Mouse (Mus musculus) intestine, postnatal 0 days (tissue): ENCODE data around the gene Ceacam18. TPM values are rescaled to one million over a fixed set of nuclear protein-coding genes. Genes with fewer than 3 reads are reported as not detected.

Source experiments
- ATAC-seq: fragments of 200-750 bp; cut with Nextera tagmentation; 2 replicates; pipeline ENCODE4 v1.8.0; 2017; ENCODE audit warnings: mild to moderate bottlenecking, moderate TSS enrichment, moderate library complexity
- H3K27ac ChIP-seq: fragments of 300-500 bp; sonication (generic); 2 replicates; pipeline ENCODE4 v1.5.1; 2014; ENCODE audit warnings: mild to moderate bottlenecking, low read depth, low read length, moderate library complexity
- H3K27me3 ChIP-seq: fragments of 300-500 bp; sonication (generic); replicated peaks from 2 replicates; pipeline ENCODE4 v1.6.1; 2014; ENCODE audit warnings: low read length, mixed read lengths; ENCODE audit not compliant: control insufficient read depth, insufficient read depth
- H3K36me3 ChIP-seq: fragments of 300-500 bp; sonication (generic); 2 replicates; pipeline ENCODE4 v1.6.1; 2014; ENCODE audit warnings: mild to moderate bottlenecking, moderate library complexity; ENCODE audit not compliant: control insufficient read depth, insufficient read depth
- H3K4me1 ChIP-seq: fragments of 300-500 bp; sonication (generic); replicated peaks from 2 replicates; pipeline ENCODE4 v1.6.1; 2014; ENCODE audit warnings: antibody characterized with exemption, low read length, mixed read lengths; ENCODE audit not compliant: control insufficient read depth, insufficient read depth
- H3K4me2 ChIP-seq: fragments of 300-500 bp; sonication (generic); replicated peaks from 2 replicates; pipeline ENCODE4 v1.6.1; 2014; ENCODE audit warnings: low read depth, mild to moderate bottlenecking, moderate library complexity
- H3K4me3 ChIP-seq: fragments of 300-500 bp; sonication (generic); 2 replicates; pipeline ENCODE4 v1.5.1; 2014; ENCODE audit warnings: low read depth, low read length
- H3K9ac ChIP-seq: fragments of 300-500 bp; sonication (generic); 2 replicates; pipeline ENCODE4 v1.6.1; 2014; ENCODE audit warnings: mild to moderate bottlenecking, low read depth, low read length
- H3K9me3 ChIP-seq: fragments of 300-500 bp; sonication (generic); 2 replicates; pipeline ENCODE4 v1.6.1; 2016; ENCODE audit warnings: mixed run types; ENCODE audit not compliant: control insufficient read depth
- CTCF ChIP-seq: sonication (generic); IDR thresholded peaks from 2 replicates; pipeline ENCODE4 v1.5.1; 2016; ENCODE audit warnings: low read depth, mild to moderate bottlenecking, control low read depth, antibody characterized with exemption, moderate library complexity
- WGBS: fragments of 180-500 bp; shearing (Covaris S2); extraction: QIAGEN DNeasy Blood & Tissue Kit; methylation state at CpG from one replicate; pipeline ENCODE4 v1.1.7; 2014; 5-methylcytosine and 5-hydroxymethylcytosine counted together
- polyA plus RNA-seq: library from polyadenylated mRNA; unstranded; fragments of >200 nt; fragmentation: Nextera tagmentation; extraction: Ambion mirVana; gene quantifications from 2 replicates; pipeline ENCODE4 v1.2.1, GENCODE M21; 2015

Gene Ceacam18
- polyA plus RNA-seq, 1 experiment from 2014 or later = 68.3 TPM

DNA sequence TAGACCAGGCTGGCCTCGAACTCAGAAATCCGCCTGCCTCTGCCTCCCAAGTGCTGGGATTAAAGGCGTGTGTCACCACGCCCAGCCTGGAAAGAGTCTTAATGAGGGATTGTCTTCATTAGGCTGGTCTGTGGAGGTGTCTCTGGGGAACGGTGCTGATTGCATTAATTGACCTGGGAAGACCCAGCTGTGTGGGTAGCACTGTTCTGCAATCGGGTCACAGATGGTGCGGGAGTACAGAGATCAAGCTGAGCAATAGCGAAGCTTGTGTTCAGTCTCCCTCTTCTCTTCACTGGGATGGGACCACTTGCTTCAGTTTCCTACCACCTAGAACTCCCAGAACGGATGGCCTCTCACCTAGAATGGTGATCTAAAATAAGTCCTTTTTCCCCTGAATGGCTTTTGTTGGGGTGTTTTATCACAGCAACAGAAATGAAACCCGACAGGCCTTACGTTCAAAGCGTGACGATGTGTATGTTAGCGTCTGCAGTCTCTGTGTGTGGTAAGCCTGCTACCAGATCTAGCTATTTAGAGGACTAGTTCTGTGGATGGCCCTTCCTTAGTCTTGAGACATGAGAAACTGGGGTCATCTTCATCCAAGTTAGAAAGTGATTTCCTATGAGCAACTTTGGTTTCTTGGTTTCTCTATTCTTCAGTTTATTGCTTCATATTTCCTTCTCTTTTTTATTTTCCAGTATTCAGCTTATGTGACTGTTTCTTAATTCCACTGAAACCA is 20.5 kb upstream of the Ceacam18 start:
- no peak overlapping the region for H3K27ac ChIP-seq
- 90% methylated on average over 14 of the region's 14 CpGs for WGBS
- no peaks in the 10 kb centered on the region for H3K9me3 ChIP-seq
- no peak for ATAC-seq
- H3K4me3 ChIP-seq = no peak overlapping the region
- no peaks in the 10 kb centered on the region for H3K36me3 ChIP-seq
- H3K4me2 ChIP-seq = no peak overlapping the region
- no peaks in the 10 kb centered on the region for H3K27me3 ChIP-seq
- H3K4me1 ChIP-seq = no peaks in the 10 kb centered on the region
- no peak overlapping the region for H3K9ac ChIP-seq
- TF ChIP-seq CTCF = no peak

DNA sequence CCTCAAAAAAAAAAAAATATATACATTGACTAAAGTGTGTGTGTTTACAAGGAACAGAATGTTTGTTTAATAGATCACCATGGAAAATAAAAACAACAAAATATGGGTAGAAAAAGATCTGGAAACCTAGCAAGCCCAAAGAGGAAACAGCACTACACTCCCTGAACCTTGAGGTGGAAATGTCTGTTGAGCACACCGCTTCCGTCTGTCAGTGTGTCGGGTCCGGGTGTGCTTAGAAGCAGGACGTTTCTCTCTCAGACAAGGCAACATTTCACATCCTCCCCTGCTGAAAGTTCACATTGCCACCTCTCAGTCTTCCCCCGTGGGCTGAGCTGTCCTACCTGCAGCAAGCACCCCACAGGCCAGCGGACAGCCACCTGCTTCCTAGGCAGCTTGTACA is 11.6 kb upstream of the Ceacam18 start:
- 78% methylated on average over 7 of the region's 7 CpGs for WGBS
- Histone ChIP-seq H3K4me1 (no peaks in the 10 kb centered on the region), H3K4me2 (no peak overlapping the region), H3K27ac (no peak overlapping the region), H3K9me3 (no peaks in the 10 kb centered on the region), H3K4me3 (no peak overlapping the region), H3K27me3 (no peaks in the 10 kb centered on the region), H3K36me3 (no peaks in the 10 kb centered on the region), H3K9ac (no peak overlapping the region)
- ATAC-seq = no peak
- no peak for TF ChIP-seq CTCF

DNA sequence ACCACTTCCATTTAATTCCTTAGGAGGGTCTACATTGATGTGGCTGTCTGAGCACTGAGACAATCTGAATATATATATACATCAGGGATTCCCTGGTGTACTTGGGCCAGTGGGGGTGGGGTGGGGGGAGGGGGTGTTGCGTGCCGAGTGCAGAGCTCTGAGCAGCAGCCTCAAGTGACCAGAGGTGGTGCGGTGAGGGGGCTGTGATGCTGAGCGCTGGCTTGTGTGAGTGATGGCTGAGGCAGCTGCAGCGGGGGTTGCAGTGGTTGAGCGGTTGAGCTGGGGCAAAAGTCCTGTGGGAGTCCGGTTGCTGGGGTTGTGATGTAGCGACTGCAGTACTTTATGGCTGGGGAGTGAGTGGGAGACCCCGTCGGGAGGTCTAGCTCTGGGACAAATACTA is 10.7 kb upstream of the Ceacam18 start:
- no peak for ATAC-seq
- no peaks in the 10 kb centered on the region for H3K36me3 ChIP-seq

DNA sequence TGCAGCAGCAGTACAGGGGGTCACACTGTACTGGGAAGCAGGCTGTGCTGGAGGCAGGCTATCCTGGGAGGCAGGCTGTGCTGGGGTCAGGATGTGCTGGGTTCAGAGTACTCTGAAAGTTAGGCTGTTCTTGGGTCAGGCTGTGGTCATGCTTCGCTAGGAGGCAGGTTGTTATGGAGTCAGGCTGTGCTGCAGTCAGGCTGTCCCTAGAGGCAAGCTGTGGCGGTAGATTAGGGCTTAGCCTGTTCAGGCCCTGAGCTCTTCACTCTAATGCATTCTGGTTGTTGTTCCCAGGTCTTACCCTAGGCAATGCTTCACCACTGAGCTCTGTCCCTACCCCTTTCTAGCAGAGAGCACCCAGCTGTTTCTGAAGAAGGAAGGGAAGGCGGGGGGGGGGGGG is 9.4 kb upstream of the Ceacam18 start:
- no peak for ATAC-seq
- no peaks in the 10 kb centered on the region for H3K9me3 ChIP-seq
- H3K4me2 ChIP-seq = no peak overlapping the region
- H3K36me3 ChIP-seq = no peaks in the 10 kb centered on the region
- no peak overlapping the region for H3K4me3 ChIP-seq
- no peak for TF ChIP-seq CTCF
- 75% methylated on average over 3 of the region's 3 CpGs for WGBS
- no peak overlapping the region for H3K9ac ChIP-seq
- H3K27me3 ChIP-seq = no peaks in the 10 kb centered on the region
- no peaks in the 10 kb centered on the region for H3K4me1 ChIP-seq
- H3K27ac ChIP-seq = no peak overlapping the region

More for the DNA sequence above, 10.7 kb upstream of the Ceacam18 start:
- no peaks in the 10 kb centered on the region for H3K4me1 ChIP-seq
- no peaks in the 10 kb centered on the region for H3K9me3 ChIP-seq
- H3K9ac ChIP-seq = no peak overlapping the region
- TF ChIP-seq CTCF = no peak
- no peak overlapping the region for H3K27ac ChIP-seq
- no peak overlapping the region for H3K4me3 ChIP-seq
- WGBS = 31% methylated on average over 10 of the region's 10 CpGs
- no peaks in the 10 kb centered on the region for H3K27me3 ChIP-seq
- H3K4me2 ChIP-seq = no peak overlapping the region

DNA sequence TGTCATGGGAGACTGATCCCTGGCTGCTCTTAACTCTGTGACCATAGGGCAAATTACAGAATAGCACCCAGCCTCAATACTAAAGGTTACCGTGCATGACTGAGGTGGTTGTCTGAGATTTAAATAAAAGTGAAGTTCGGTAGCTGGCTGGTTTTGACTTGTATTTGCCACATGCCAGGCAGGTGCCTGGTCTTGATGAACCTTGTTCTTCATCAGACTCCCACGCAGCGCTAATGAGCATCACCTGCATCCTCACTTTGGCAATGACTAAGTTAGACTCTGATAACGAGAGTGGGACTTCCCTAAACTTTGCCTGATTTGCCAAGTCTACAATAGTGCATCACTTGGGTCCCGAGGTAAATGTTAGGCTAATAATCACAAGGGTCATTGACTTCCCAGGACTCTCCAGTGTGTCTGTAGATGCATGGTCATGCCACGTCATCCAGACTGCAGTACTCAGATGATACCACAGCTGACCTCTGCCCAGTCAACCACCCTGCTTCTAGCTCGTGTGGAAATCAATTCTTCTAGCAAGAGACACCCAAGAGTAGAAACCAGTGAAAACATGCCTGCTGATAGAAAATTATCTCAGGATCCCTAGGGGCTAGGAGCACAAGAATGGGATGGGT is 8.6 kb upstream of the Ceacam18 start:
- ATAC-seq = peak; percentile 96
- H3K9me3 ChIP-seq = no peaks in the 10 kb centered on the region
- 74% methylated on average over 8 of the region's 8 CpGs for WGBS
- H3K4me2 ChIP-seq = no peak overlapping the region
- peak overlapping the region; percentile 62 for H3K27ac ChIP-seq
- H3K4me3 ChIP-seq = no peak overlapping the region
- H3K9ac ChIP-seq = no peak overlapping the region
- no peak for TF ChIP-seq CTCF
- no peaks in the 10 kb centered on the region for H3K4me1 ChIP-seq
- no peaks in the 10 kb centered on the region for H3K36me3 ChIP-seq
- H3K27me3 ChIP-seq = no peaks in the 10 kb centered on the region

DNA sequence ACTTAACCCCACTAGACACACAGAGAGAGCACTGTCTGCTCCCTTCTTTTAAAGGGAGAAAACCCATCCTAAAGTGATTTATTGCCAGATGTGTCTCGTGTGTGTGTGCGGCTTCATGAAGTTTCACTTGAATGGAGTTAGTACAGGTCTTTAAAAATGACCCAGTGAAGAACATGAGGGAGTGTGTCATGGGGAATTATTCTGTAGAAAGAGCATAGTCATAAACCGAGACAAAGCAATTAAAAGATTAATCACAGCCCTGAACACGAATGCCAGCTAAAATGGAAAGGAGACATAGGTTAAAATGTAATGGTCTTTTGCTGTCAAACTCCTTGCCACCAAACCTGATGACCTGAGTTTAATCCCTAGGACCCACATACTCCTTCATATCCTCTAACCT is 567 bp upstream of the Ceacam18 start:
- Histone ChIP-seq H3K9me3 (no peaks in the 10 kb centered on the region), H3K27me3 (no peaks in the 10 kb centered on the region), H3K4me3 (no peak overlapping the region), H3K4me2 (peak overlapping the region; percentile 30), H3K27ac (no peak overlapping the region; the same call in 1 of the 2 replicates), H3K4me1 (peaks cover 6% of the 10 kb centered on the region; the same call in 1 of the 2 replicates), H3K9ac (no peak overlapping the region), H3K36me3 (no peaks in the 10 kb centered on the region)
- no peak for TF ChIP-seq CTCF
- ATAC-seq = peak; percentile 48
- whole genome bisulfite sequencing = 27% methylated on average over 4 of the region's 4 CpGs
